Mouse (Mus musculus) CH12.LX (cell line): ENCODE data around the gene Upp2. TPM values are rescaled to one million over a fixed set of nuclear protein-coding genes. Genes with fewer than 3 reads are reported as not detected.

Experiments
- DNase-seq: peaks from one replicate; pipeline ENCODE4 v3.0.0-alpha.2; 2013; ENCODE audit errors: extremely low read depth
- H3K27ac ChIP-seq: 2 replicates; pipeline ENCODE4 v1.5.1; 2012; ENCODE audit warnings: low read depth, mild to moderate bottlenecking, control low read depth, moderate library complexity; ENCODE audit not compliant: insufficient read depth
- H3K27me3 ChIP-seq: replicated peaks from 2 replicates; pipeline ENCODE3; 2012; ENCODE audit warnings: inconsistent platforms
- H3K36me3 ChIP-seq, 2 experiments: replicated peaks in 1 of 2; 2 replicates each; pipeline versions ENCODE3 to v1.6.1; 2012; ENCODE audit warnings: inconsistent platforms in 1 of 2, low read length in 1 of 2, mild to moderate bottlenecking in 1 of 2, mixed read lengths in 1 of 2, moderate library complexity in 1 of 2; ENCODE audit not compliant: control insufficient read depth in 1 of 2, insufficient read depth in 1 of 2
- H3K4me1 ChIP-seq, 2 experiments: 2 replicates each; pipeline ENCODE4 v1.6.1; 2012; ENCODE audit warnings: inconsistent platforms in 1 of 2, moderate library complexity in 1 of 2; ENCODE audit not compliant: insufficient read depth in 2 of 2, control insufficient read depth in 1 of 2
- H3K4me2 ChIP-seq: 2 replicates; pipeline ENCODE4 v1.6.1; 2012; ENCODE audit warnings: low read depth, mild to moderate bottlenecking, control low read depth; ENCODE audit not compliant: poor library complexity, insufficient read depth, severe bottlenecking
- H3K4me3 ChIP-seq, 3 experiments: fragments of 150-350 bp in 1 of 3; sonication (generic) in 1 of 3; replicated peaks in 1 of 3; 2 replicates each; pipeline versions ENCODE3 to v1.5.1; 2011 to 2012; ENCODE audit warnings: low read depth in 2 of 3, low read length in 2 of 3, mild to moderate bottlenecking in 2 of 3, moderate library complexity in 2 of 3, control low read depth in 1 of 3, improper control_type of control experiment in 1 of 3, inconsistent platforms in 1 of 3, mixed read lengths in 1 of 3; ENCODE audit not compliant: poor library complexity in 1 of 3
- H3K79me2 ChIP-seq: replicated peaks from 2 replicates; pipeline ENCODE4 v1.6.1; 2012; ENCODE audit warnings: mild to moderate bottlenecking, moderate library complexity; ENCODE audit not compliant: control insufficient read depth, poor library complexity, insufficient read depth, severe bottlenecking; ENCODE audit errors: extremely low read depth
- H3K9ac ChIP-seq: 2 replicates; pipeline ENCODE4 v1.6.1; 2012; ENCODE audit warnings: low read depth, mild to moderate bottlenecking, control low read depth, moderate library complexity; ENCODE audit not compliant: insufficient read depth
- H3K9me3 ChIP-seq: replicated peaks from 2 replicates; pipeline ENCODE3; 2012; ENCODE audit warnings: low read length, inconsistent platforms, mixed read lengths
- BHLHE40 ChIP-seq: IDR thresholded peaks from 2 replicates; pipeline ENCODE4 v1.6.1; 2011; ENCODE audit warnings: mild to moderate bottlenecking, low read depth, low read length, improper control_type of control experiment
- CHD1 ChIP-seq: IDR thresholded peaks from 2 replicates; pipeline ENCODE4 v1.6.1; 2012; ENCODE audit warnings: low read depth, low read length, improper control_type of control experiment, inconsistent platforms
- CHD2 ChIP-seq: IDR thresholded peaks from 2 replicates; pipeline ENCODE4 v1.6.1; 2011; ENCODE audit warnings: low read length, improper control_type of control experiment
- E2F4 ChIP-seq: IDR thresholded peaks from 2 replicates; pipeline ENCODE4 v1.6.1; 2011; ENCODE audit warnings: low read depth, low read length, improper control_type of control experiment; ENCODE audit not compliant: insufficient replicate concordance
- EP300 ChIP-seq: IDR thresholded peaks from 2 replicates; pipeline ENCODE4 v1.6.1; 2011; ENCODE audit warnings: low read length, improper control_type of control experiment
- ETS1 ChIP-seq: conservative IDR thresholded peaks from 2 replicates; pipeline ENCODE4 v1.6.1; 2012; ENCODE audit warnings: low read depth, mild to moderate bottlenecking, inconsistent platforms, low read length, improper control_type of control experiment, moderate library complexity
- HCFC1 ChIP-seq: IDR thresholded peaks from 2 replicates; pipeline ENCODE4 v1.6.1; 2012; ENCODE audit warnings: low read depth, mild to moderate bottlenecking, inconsistent platforms, low read length, improper control_type of control experiment
- IRF4 ChIP-seq: IDR thresholded peaks from 2 replicates; pipeline ENCODE4 v1.6.1; 2014; ENCODE audit warnings: low read depth, mild to moderate bottlenecking, inconsistent platforms, low read length, improper control_type of control experiment
- KAT2A ChIP-seq: IDR thresholded peaks from 2 replicates; pipeline ENCODE4 v1.6.1; 2012; ENCODE audit warnings: low read length, improper control_type of control experiment, inconsistent platforms; ENCODE audit not compliant: insufficient replicate concordance
- MAX ChIP-seq: IDR thresholded peaks from 2 replicates; pipeline ENCODE4 v1.6.1; 2011; ENCODE audit warnings: low read length, improper control_type of control experiment
- MAZ ChIP-seq: IDR thresholded peaks from 2 replicates; pipeline ENCODE4 v1.6.1; 2012; ENCODE audit warnings: low read depth, mild to moderate bottlenecking, inconsistent platforms, low read length, improper control_type of control experiment, moderate library complexity
- MXI1 ChIP-seq: IDR thresholded peaks from 2 replicates; pipeline ENCODE4 v1.6.1; 2011; ENCODE audit warnings: mild to moderate bottlenecking, low read depth, low read length, improper control_type of control experiment
- MYC ChIP-seq: IDR thresholded peaks from 2 replicates; pipeline ENCODE4 v1.6.1; 2011; ENCODE audit warnings: low read depth, mild to moderate bottlenecking, improper control_type of control experiment, low read length
- NRF1 ChIP-seq: IDR thresholded peaks from 2 replicates; pipeline ENCODE4 v1.6.1; 2014; ENCODE audit warnings: low read depth, mild to moderate bottlenecking, inconsistent platforms, low read length, improper control_type of control experiment, moderate library complexity
- PAX5 ChIP-seq: IDR thresholded peaks from 2 replicates; pipeline ENCODE4 v1.6.1; 2012; ENCODE audit warnings: low read length, inconsistent platforms, mixed read lengths
- POLR2A ChIP-seq: IDR thresholded peaks from 2 replicates; pipeline ENCODE4 v1.6.1; 2011; ENCODE audit warnings: low read depth, mild to moderate bottlenecking, improper control_type of control experiment, low read length
- POLR2AphosphoS2 ChIP-seq: IDR thresholded peaks from 2 replicates; pipeline ENCODE4 v1.6.1; 2011; ENCODE audit warnings: low read depth, low read length, improper control_type of control experiment
- RAD21 ChIP-seq: IDR thresholded peaks from 2 replicates; pipeline ENCODE4 v1.6.1; 2011; ENCODE audit warnings: low read depth, mild to moderate bottlenecking, low read length, improper control_type of control experiment, moderate library complexity
- RCOR1 ChIP-seq: conservative IDR thresholded peaks from 2 replicates; pipeline ENCODE4 v1.6.1; 2012; ENCODE audit warnings: low read depth, mild to moderate bottlenecking, inconsistent platforms, low read length, improper control_type of control experiment
- SIN3A ChIP-seq: IDR thresholded peaks from 2 replicates; pipeline ENCODE4 v1.6.1; 2012; ENCODE audit warnings: low read length, improper control_type of control experiment, inconsistent platforms
- TBP ChIP-seq: conservative IDR thresholded peaks from 2 replicates; pipeline ENCODE4 v1.6.1; 2011; ENCODE audit warnings: low read depth, low read length, improper control_type of control experiment
- UBTF ChIP-seq: IDR thresholded peaks from 2 replicates; pipeline ENCODE4 v1.6.1; 2012; ENCODE audit warnings: low read depth, mild to moderate bottlenecking, inconsistent platforms, low read length, improper control_type of control experiment, moderate library complexity
- ZC3H11A ChIP-seq: IDR thresholded peaks from 2 replicates; pipeline ENCODE4 v1.6.1; 2012; ENCODE audit warnings: low read depth, mild to moderate bottlenecking, inconsistent platforms, low read length, improper control_type of control experiment
- ZKSCAN1 ChIP-seq: IDR thresholded peaks from 2 replicates; pipeline ENCODE4 v1.6.1; 2012; ENCODE audit warnings: low read depth, inconsistent platforms, low read length, improper control_type of control experiment, borderline replicate concordance
- ZMIZ1 ChIP-seq: IDR thresholded peaks from 2 replicates; pipeline ENCODE4 v1.6.1; 2012; ENCODE audit warnings: low read depth, mild to moderate bottlenecking, inconsistent platforms, low read length, improper control_type of control experiment
- ZNF384 ChIP-seq: IDR thresholded peaks from 2 replicates; pipeline ENCODE4 v1.6.1; 2012; ENCODE audit warnings: low read depth, low read length, improper control_type of control experiment, inconsistent platforms
- dilution Hi-C: fragments of 300-500 bp; cut with MboI; formaldehyde crosslinking; loops from 2 replicates; pipeline ENCODE4 v1.14.3; 2020; ENCODE audit warnings: low sequenced_read_pairs; ENCODE audit not compliant: extremely low pct_unique_long_range_greater_than_20kb, extremely low pct_ligation_motif_present
- in situ Hi-C: fragments of 300-500 bp; cut with MboI; formaldehyde crosslinking; loops from 3 replicates; pipeline ENCODE4 v1.14.3; 2019; ENCODE audit warnings: low sequenced_read_pairs, low pct_ligation_motif_present, low pct_unique_long_range_greater_than_20kb, mixed read lengths
- polyA plus RNA-seq: library from polyadenylated mRNA; unstranded; fragments of >175 nt; gene quantifications from 2 replicates; pipeline ENCODE4 v1.2.1, GENCODE M21; 2012; ENCODE audit warnings: low read depth; ENCODE audit not compliant: insufficient read length
- total RNA-seq, 2 experiments: library from RNA; depleted of rRNA; stranded (reverse); fragments of 300-350 nt in 1 of 2; fragments of >200 nt in 1 of 2; gene quantifications; 2 replicates each; pipeline ENCODE4 v1.2.3; 2012 to 2014

Upp2 gene
- total and polyA plus RNA-seq, 3 experiments: not detected

- H3K4me1 ChIP-seq: no peaks in the 10 kb centered on the region
- H3K4me3 ChIP-seq: no peak overlapping the region
- dilution Hi-C loops: no loop called here
- in situ Hi-C loops: no loop called here
- no peak for DNase-seq
- H3K36me3 ChIP-seq: no peaks in the 10 kb centered on the region
- TF ChIP-seq TBP (no peak), KAT2A (no peak), CHD1 (no peak), ETS1 (no peak), POLR2A (no peak), SIN3A (no peak), MYC (no peak), E2F4 (no peak), RCOR1 (no peak), MAX (no peak), MXI1 (no peak), PAX5 (no peak), BHLHE40 (no peak), ZMIZ1 (no peak), EP300 (no peak), IRF4 (no peak)
- no peak overlapping the region for H3K4me2 ChIP-seq
- H3K9me3 ChIP-seq: peaks cover 7% of the 10 kb centered on the region
- H3K27me3 ChIP-seq: no peaks in the 10 kb centered on the region
- no peaks in the 10 kb centered on the region for H3K79me2 ChIP-seq
- no peak overlapping the region for H3K9ac ChIP-seq
- no peak overlapping the region for H3K27ac ChIP-seq
These were observed 43.2 kb upstream of the Upp2 start for GRCm38 (mm10) chr2:58523894-58524293.

- no peak for DNase-seq
- peaks cover 9% of the 10 kb centered on the region for H3K9me3 ChIP-seq
- dilution Hi-C loops: no loop called here
- no peaks in the 10 kb centered on the region for H3K4me1 ChIP-seq
- H3K79me2 ChIP-seq: no peaks in the 10 kb centered on the region
- no peak for TF ChIP-seq ZNF384
- no peak for TF ChIP-seq E2F4
- no peak for TF ChIP-seq BHLHE40
- no peak for TF ChIP-seq ZC3H11A
- no peak for TF ChIP-seq MAZ
- no peak for TF ChIP-seq TBP
- no peak for TF ChIP-seq RCOR1
- TF ChIP-seq HCFC1: no peak
- no peak for TF ChIP-seq NRF1
- TF ChIP-seq CHD2: no peak
- TF ChIP-seq RAD21: no peak
- no peak for TF ChIP-seq POLR2AphosphoS2
- TF ChIP-seq ZKSCAN1: no peak
- TF ChIP-seq EP300: no peak
- no peak for TF ChIP-seq UBTF
- TF ChIP-seq PAX5: no peak
- no peak for TF ChIP-seq MAX
- no peak overlapping the region for H3K4me3 ChIP-seq
- no peaks in the 10 kb centered on the region for H3K27me3 ChIP-seq
- in situ Hi-C loops: no loop called here
- no peak overlapping the region for H3K4me2 ChIP-seq
- H3K9ac ChIP-seq: no peak overlapping the region
- H3K36me3 ChIP-seq: no peaks in the 10 kb centered on the region
- H3K27ac ChIP-seq: no peak overlapping the region
These were observed 42.7 kb upstream of the Upp2 start for GRCm38 (mm10) chr2:58524356-58524755.
